Mouse (Mus musculus) liver, adult 2 months (tissue): ENCODE measurements around the gene Rfc2.

Source experiments
- CTCF ChIP-seq: fragments of 200-500 bp; IDR thresholded peaks from 2 replicates; pipeline ENCODE4 v1.5.1; 2011; ENCODE audit warnings: low read depth, low read length, control low read depth
- POLR2A ChIP-seq: fragments of 200-500 bp; IDR thresholded peaks from 2 replicates; pipeline ENCODE4 v1.6.1; 2011; ENCODE audit warnings: low read length, control low read depth; ENCODE audit not compliant: insufficient read depth; ENCODE audit errors: extremely low read depth

DNA sequence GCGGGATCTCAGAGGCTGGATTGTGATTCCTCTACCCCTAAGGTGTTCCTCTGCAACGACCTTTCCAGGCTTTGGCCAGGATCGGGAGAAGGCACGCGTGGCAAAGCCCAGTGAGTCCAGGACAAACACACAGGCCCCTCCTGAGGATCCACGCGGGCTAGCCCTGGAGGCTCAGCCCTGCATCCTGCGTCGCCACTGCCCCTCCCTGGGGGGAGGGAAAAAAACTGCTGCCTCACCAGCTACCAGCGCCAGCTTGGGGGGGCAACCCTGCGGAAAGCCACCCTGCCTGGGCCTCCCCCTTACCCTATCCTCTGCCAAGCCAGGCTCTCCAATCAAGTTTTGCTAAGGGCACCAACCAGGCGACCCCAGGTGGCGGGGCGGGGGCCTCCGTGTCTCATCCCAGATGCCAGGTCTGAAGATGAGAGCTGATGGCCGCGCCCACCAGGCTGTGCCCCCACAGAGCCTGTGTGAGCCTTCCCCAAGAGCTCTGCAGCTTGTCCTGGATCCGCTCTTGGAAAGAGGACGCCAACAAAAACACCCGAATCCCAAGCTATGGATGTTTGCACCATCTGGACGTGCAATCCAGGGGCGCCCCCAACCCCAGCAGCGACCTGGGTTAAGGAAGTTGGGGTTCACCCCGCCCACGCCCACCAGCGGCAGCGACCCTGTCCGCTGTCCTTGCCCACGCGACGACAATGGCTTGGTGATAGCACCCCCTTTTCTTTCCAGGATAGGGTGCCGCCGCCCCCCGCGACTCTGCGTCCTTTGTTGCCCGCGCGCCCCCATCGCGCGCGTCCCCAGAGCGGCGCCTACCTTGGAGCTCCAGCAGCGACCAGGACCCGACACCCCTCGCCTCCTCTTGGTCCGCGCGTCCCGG lies 29.7 kb upstream of the Rfc2 start:
- TF ChIP-seq CTCF: no peak
- TF ChIP-seq POLR2A: no peak
